Mouse (Mus musculus) effector memory CD4-positive, alpha-beta T cell, adult 5 months (primary cell): ENCODE data around the gene Vmn1r6. TPM values are rescaled to one million over a fixed set of nuclear protein-coding genes. Genes with fewer than 3 reads are reported as not detected.

ENCODE experiments used
- polyA plus RNA-seq: library from polyadenylated mRNA; unstranded; fragments of 100-300 nt; shearing (Covaris generic); gene quantifications from one replicate; pipeline ENCODE4 v1.2.1, GENCODE M21; 2017

Gene Vmn1r6
- not detected for polyA plus RNA-seq

DNA sequence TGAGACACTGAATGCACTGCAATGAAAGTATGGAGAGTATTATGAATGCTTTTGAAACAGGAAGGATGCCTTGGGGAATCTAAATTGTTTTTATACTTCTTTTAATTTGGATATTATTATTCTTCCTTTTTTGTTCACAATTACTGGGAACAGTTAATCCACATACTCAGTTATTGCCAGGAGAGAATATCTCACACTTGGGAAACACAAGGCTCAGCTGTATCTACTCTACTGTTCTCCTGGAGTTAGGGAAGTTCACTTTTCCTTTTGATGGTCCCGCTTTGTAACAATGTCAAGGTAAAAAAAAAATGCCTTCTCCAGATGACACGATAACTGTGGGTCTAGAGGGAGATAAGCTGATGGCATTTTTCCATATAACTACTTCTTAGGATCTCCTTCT, at the start of gene Vmn1r6:
Gene Vmn1r6, plus strand, starts transcription at position 301 of the 400 bp plus-strand sequence.

DNA sequence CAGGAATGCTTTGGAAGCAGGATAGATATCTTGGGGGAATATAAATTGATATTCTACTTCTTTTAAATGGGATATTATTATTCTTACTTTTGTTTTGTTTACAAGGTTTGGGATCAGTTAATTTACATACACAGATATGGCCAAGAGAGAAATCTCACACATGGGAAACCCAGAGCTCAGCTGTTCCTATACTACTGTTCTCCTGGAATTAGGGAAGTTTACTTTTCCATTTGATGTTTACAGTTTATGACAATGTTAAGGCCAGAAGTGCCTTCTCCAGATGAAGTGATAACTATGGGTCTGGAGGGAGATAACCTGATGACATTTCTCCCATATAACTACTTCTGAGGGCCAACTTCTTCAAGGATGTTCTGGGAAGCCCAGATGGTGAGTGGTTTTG, 27.1 kb upstream of the Vmn1r6 start, which contains the start of gene Vmn1r5:
Gene Vmn1r5, plus strand, starts transcription at position 301 of the 400 bp plus-strand sequence.

DNA sequence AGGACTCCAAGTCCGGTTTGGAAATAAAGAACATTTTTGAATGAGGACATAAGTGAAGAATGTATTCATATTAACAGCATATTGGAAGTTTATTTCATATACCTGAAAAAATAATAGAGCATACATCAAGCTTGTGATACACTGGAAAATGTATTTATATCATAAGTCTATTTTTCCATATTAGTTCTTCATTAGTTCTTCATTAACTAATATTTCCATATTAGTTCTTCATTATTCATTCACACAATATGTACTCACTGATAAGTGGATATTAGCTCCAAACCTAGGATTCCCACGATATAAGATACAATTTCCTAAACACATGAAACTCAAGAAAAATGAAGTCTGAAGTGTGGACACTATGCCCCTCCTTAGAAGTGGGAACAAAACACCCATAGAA, 28.2 kb downstream of the Vmn1r6 start, which contains the start of gene Vmn1r7:
Gene Vmn1r7, minus strand, starts transcription at position 101 of the 400 bp plus-strand sequence.

DNA sequence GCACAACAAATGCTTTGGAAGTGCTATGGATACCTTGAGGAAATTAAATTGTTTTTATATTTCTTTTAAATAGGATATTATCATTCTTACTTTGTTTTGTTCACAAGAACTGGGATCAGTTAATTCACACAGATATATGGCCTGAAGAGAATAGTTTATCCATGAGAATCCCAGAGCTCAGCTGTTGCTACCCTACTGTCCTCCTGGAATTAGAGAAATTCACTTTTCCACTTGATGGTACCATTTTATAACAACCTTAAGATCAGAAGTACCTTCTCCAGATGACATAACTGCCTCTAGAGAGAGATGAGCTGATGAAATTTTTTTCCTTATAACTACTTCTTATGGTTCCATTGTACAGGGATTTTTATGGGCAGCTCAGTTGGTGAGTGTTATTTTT, 34.9 kb downstream of the Vmn1r6 start, which contains the start of gene Vmn1r8:
Gene Vmn1r8, plus strand, starts transcription at position 301 of the 400 bp plus-strand sequence.

Other genes starting within 250 kb of the Vmn1r6 start
- gene Kbtbd2, start 199.4 kb upstream of the Vmn1r6 start, polyA plus RNA-seq, result 117 TPM
- gene Fkbp9, start 165.2 kb upstream of the Vmn1r6 start, polyA plus RNA-seq, result not detected
- gene Nt5c3, start 73.3 kb upstream of the Vmn1r6 start, polyA plus RNA-seq, result 61.1 TPM
- gene Vmn1r4, start 73.2 kb upstream of the Vmn1r6 start, polyA plus RNA-seq, result 0.24 TPM
- gene Vmn1r5, start 27.0 kb upstream of the Vmn1r6 start, polyA plus RNA-seq, result 0.11 TPM
- gene Vmn1r7, start 28.1 kb downstream of the Vmn1r6 start, polyA plus RNA-seq, result not detected
- 0.37 TPM for gene Vmn1r8, start 35.0 kb downstream of the Vmn1r6 start, polyA plus RNA-seq
- not detected for gene Vmn1r9, start 69.5 kb downstream of the Vmn1r6 start, polyA plus RNA-seq
- not detected for gene Vmn1r10, start 112.2 kb downstream of the Vmn1r6 start, polyA plus RNA-seq
- not detected for gene Vmn1r11, start 136.2 kb downstream of the Vmn1r6 start, polyA plus RNA-seq
- gene Vmn1r12, start 159.7 kb downstream of the Vmn1r6 start, polyA plus RNA-seq, result 0.11 TPM
- gene Vmn1r13, start 206.0 kb downstream of the Vmn1r6 start, polyA plus RNA-seq, result 0.59 TPM
- gene Vmn1r14, start 234.4 kb downstream of the Vmn1r6 start, polyA plus RNA-seq, result not detected